Mouse (Mus musculus) liver, embryonic 15.5 days (tissue): ENCODE data around the gene Arnt. TPM values are rescaled to one million over a fixed set of nuclear protein-coding genes. Genes with fewer than 3 reads are reported as not detected.
"Not testable (repeated sequence)": the region's sequence is repeated elsewhere in the genome, so short reads cannot be mapped to it uniquely, and the experiment has no call there.

Source experiments
- ATAC-seq: fragments of 200-750 bp; cut with Nextera tagmentation; 2 replicates; pipeline ENCODE4 v1.8.0; 2017; ENCODE audit warnings: moderate number of reproducible peaks, mild to moderate bottlenecking, moderate library complexity; ENCODE audit not compliant: insufficient read depth
- H3K27ac ChIP-seq: fragments of 300-500 bp; sonication (generic); replicated peaks from 2 replicates; pipeline ENCODE4 v1.5.1; 2015; ENCODE audit warnings: mild to moderate bottlenecking, inconsistent platforms
- H3K27me3 ChIP-seq: fragments of 300-500 bp; sonication (generic); 2 replicates; pipeline ENCODE4 v1.6.1; 2015; ENCODE audit warnings: mild to moderate bottlenecking, inconsistent platforms
- H3K36me3 ChIP-seq: fragments of 300-500 bp; sonication (generic); replicated peaks from 2 replicates; pipeline ENCODE4 v1.6.1; 2015; ENCODE audit warnings: moderate library complexity, mild to moderate bottlenecking, inconsistent platforms
- H3K4me1 ChIP-seq: fragments of 300-500 bp; sonication (generic); replicated peaks from 2 replicates; pipeline ENCODE4 v1.6.1; 2015; ENCODE audit warnings: inconsistent platforms
- H3K4me2 ChIP-seq: fragments of 300-500 bp; sonication (generic); 2 replicates; pipeline ENCODE4 v1.6.1; 2015; ENCODE audit warnings: moderate library complexity, mild to moderate bottlenecking, inconsistent platforms
- H3K4me3 ChIP-seq: fragments of 300-500 bp; sonication (generic); replicated peaks from 2 replicates; pipeline ENCODE4 v1.5.1; 2015; ENCODE audit warnings: mild to moderate bottlenecking, inconsistent platforms
- H3K9ac ChIP-seq: fragments of 300-500 bp; sonication (generic); 2 replicates; pipeline ENCODE4 v1.6.1; 2015; ENCODE audit warnings: moderate library complexity, mild to moderate bottlenecking, inconsistent platforms
- H3K9me3 ChIP-seq: fragments of 300-500 bp; sonication (generic); replicated peaks from 2 replicates; pipeline ENCODE4 v1.6.1; 2016; ENCODE audit warnings: inconsistent platforms
- WGBS: fragments of 180-500 bp; shearing (Covaris S2); methylation state at CpG from one replicate; pipeline ENCODE4 v1.1.7; 2015; ENCODE audit warnings: mixed read lengths; ENCODE audit not compliant: insufficient replicate concordance; 5-methylcytosine and 5-hydroxymethylcytosine counted together
- polyA plus RNA-seq: library from polyadenylated mRNA; unstranded; fragments of >200 nt; fragmentation: Nextera tagmentation; extraction: Ambion mirVana; gene quantifications from 2 replicates; pipeline ENCODE4 v1.2.1, GENCODE M21; 2015

The Arnt gene
- polyA plus RNA-seq, 1 experiment from 2014 or later = 15.4 TPM

DNA sequence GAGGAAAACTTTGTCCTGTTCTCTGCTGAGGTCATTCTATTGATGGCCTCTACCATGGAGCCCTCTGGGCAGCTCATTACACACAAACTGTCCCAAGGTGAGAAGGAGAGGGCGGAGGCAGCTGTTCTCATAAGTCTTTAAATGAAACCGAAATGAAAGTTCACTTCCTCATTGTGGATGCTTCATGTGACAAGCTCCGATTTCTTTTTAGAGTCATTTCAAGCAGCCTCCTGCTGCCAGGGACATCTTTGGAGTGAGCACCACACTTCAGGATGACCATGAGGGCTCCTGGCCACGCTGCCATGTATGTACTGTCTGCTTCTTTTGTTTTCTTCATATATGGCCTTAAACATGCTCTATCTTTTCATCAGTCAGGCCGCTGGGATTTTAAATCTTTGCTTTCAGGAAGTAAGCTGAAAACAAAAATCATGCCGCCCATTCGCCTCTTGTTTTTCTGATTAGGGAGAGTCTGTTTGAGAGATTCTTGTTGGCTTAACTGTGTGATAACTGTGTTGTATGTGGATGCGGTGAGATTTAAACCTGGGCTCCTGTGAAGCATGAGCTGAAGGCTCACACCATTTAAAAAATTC is 92.5 kb downstream of the Arnt start, which contains the start of gene Ctss:
Gene Ctss (plus strand): TSS at position 165 of the 590 bp plus-strand sequence.
- Histone ChIP-seq H3K4me2 (peak within 1 kb of the TSS; percentile 29; the same call in 1 of the 2 replicates), H3K4me3 (no peak within 1 kb of the TSS), H3K36me3 (no peaks in the 10 kb centered on the region), H3K9me3 (no peaks in the 10 kb centered on the region), H3K9ac (no peak within 1 kb of the TSS), H3K27ac (peak within 1 kb of the TSS; percentile 7; the same call in 1 of the 2 replicates), H3K27me3 (peaks cover 4% of the 10 kb centered on the region; the same call in 1 of the 2 replicates), H3K4me1 (peaks cover 39% of the 10 kb centered on the region)
- WGBS = 61% methylated on average over 8 of the region's 8 CpGs
- ATAC-seq = no peak

- no peaks in the 10 kb centered on the region for H3K36me3 ChIP-seq
Observed at GRCm38 (mm10) chr3:95529814-95530213, 95.6 kb downstream of the Arnt start.

GRCm38 (mm10) chr3:95531025-95531424 is 96.8 kb downstream of the Arnt start:
- Histone ChIP-seq H3K9ac (no peak overlapping the region), H3K4me1 (peaks cover 16% of the 10 kb centered on the region), H3K36me3 (no peaks in the 10 kb centered on the region), H3K9me3 (no peaks in the 10 kb centered on the region), H3K4me3 (no peak overlapping the region), H3K27ac (no peak overlapping the region), H3K27me3 (peaks cover 4% of the 10 kb centered on the region; the same call in 1 of the 2 replicates), H3K4me2 (no peak overlapping the region)
- no peak for ATAC-seq
- WGBS = 68% methylated on average over 1 of the region's 1 CpGs

More at GRCm38 (mm10) chr3:95529814-95530213, 95.6 kb downstream of the Arnt start:
- Histone ChIP-seq H3K9me3 (no peaks in the 10 kb centered on the region), H3K27ac (no peak overlapping the region), H3K4me2 (no peak overlapping the region), H3K27me3 (peaks cover 4% of the 10 kb centered on the region; the same call in 1 of the 2 replicates), H3K4me3 (no peak overlapping the region), H3K9ac (no peak overlapping the region), H3K4me1 (peaks cover 22% of the 10 kb centered on the region)
- ATAC-seq = no peak
- WGBS = 60% methylated on average over 6 of the region's 6 CpGs

- Histone ChIP-seq H3K9ac (no peak overlapping the region), H3K4me3 (no peak overlapping the region), H3K27me3 (peaks cover 13% of the 10 kb centered on the region), H3K9me3 (no peaks in the 10 kb centered on the region), H3K36me3 (no peaks in the 10 kb centered on the region), H3K4me1 (peaks cover 9% of the 10 kb centered on the region), H3K4me2 (no peak overlapping the region), H3K27ac (no peak overlapping the region)
- no peak for ATAC-seq
- WGBS = 78% methylated on average over 5 of the region's 5 CpGs
Observed at GRCm38 (mm10) chr3:95533364-95533763, 99.2 kb downstream of the Arnt start.

GRCm38 (mm10) chr3:95534927-95535326 is 100.7 kb downstream of the Arnt start:
- WGBS = 77% methylated on average over 1 of the region's 1 CpGs
- no peak overlapping the region for H3K9ac ChIP-seq

GRCm38 (mm10) chr3:95538936-95539335 is 104.7 kb downstream of the Arnt start:
- no peak overlapping the region for H3K9ac ChIP-seq
- H3K4me3 ChIP-seq = no peak overlapping the region
- H3K27ac ChIP-seq = no peak overlapping the region
- H3K9me3 ChIP-seq = no peaks in the 10 kb centered on the region
- H3K36me3 ChIP-seq = no peaks in the 10 kb centered on the region
- no peak for ATAC-seq
- no peaks in the 10 kb centered on the region for H3K4me1 ChIP-seq
- peaks cover 28% of the 10 kb centered on the region for H3K27me3 ChIP-seq
- WGBS = 81% methylated on average over 10 of the region's 10 CpGs
- H3K4me2 ChIP-seq = no peak overlapping the region

More at GRCm38 (mm10) chr3:95534927-95535326, 100.7 kb downstream of the Arnt start:
- Histone ChIP-seq H3K9me3 (no peaks in the 10 kb centered on the region), H3K27me3 (peaks cover 24% of the 10 kb centered on the region), H3K4me2 (no peak overlapping the region), H3K4me3 (no peak overlapping the region), H3K27ac (no peak overlapping the region), H3K36me3 (no peaks in the 10 kb centered on the region), H3K4me1 (peaks cover 9% of the 10 kb centered on the region)
- no peak for ATAC-seq

DNA sequence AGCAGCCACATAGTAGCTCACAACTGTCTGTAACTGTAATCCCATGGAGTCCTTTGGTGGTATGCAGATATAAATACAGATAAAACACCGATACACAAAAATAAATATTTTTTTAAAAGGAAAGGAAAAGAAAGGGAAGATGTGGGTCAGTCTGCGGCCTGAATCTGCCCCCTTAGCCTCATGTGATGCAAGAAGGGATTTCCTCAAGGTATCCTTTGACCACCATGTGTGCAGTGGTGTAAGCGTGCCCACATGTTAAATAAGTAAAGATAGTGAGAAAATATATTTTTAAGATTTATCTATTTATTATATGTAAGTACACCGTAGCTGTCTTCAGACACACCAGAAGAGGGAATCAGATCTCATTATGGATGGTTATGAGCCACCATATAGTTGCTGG is 105.6 kb downstream of the Arnt start:
- 73% methylated on average over 4 of the region's 4 CpGs for WGBS
- H3K36me3 ChIP-seq = no peaks in the 10 kb centered on the region
- peaks cover 35% of the 10 kb centered on the region for H3K27me3 ChIP-seq
- no peaks in the 10 kb centered on the region for H3K9me3 ChIP-seq
- H3K27ac ChIP-seq = no peak overlapping the region
- no peaks in the 10 kb centered on the region for H3K4me1 ChIP-seq
- H3K4me2 ChIP-seq = no peak overlapping the region
- no peak overlapping the region for H3K4me3 ChIP-seq
- H3K9ac ChIP-seq = no peak overlapping the region
- ATAC-seq = no peak

GRCm38 (mm10) chr3:95541186-95541585 is 107.0 kb downstream of the Arnt start:
- not testable (repeated sequence) for H3K9ac ChIP-seq, H3K36me3 ChIP-seq, H3K4me3 ChIP-seq, H3K4me1 ChIP-seq, H3K27ac ChIP-seq, H3K9me3 ChIP-seq, H3K4me2 ChIP-seq, ATAC-seq
- peaks cover 42% of the 10 kb centered on the region for H3K27me3 ChIP-seq
- WGBS = 44% methylated on average over 2 of the region's 2 CpGs

DNA sequence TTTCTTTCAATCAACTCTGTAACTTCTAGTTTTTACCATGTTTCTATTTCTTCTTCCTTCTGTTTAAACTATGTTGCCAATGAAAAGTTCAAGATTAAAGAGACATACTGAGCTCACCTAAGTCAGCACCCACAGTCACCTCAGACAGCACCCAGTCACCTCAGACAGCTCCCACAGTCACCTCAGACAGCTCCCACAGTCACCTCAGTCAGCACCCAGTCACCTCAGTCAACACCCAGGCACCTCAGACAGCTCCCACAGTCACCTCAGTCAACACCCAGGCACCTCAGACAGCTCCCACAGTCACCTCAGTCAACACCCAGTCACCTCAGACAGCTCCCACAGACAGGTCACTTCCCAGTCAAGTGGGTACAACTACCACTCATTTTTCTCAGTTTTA is 108.0 kb downstream of the Arnt start:
- ATAC-seq = no peak
- no peak overlapping the region for H3K4me3 ChIP-seq
- H3K9me3 ChIP-seq = no peaks in the 10 kb centered on the region

GRCm38 (mm10) chr3:95542981-95543380 is 108.8 kb downstream of the Arnt start:
- 71% methylated on average over 7 of the region's 7 CpGs for WGBS
- no peak overlapping the region for H3K4me2 ChIP-seq

More for the DNA sequence above, 108.0 kb downstream of the Arnt start:
- no peaks in the 10 kb centered on the region for H3K36me3 ChIP-seq
- no peak overlapping the region for H3K4me2 ChIP-seq
- no peak overlapping the region for H3K27ac ChIP-seq
- H3K4me1 ChIP-seq = no peaks in the 10 kb centered on the region
- peaks cover 45% of the 10 kb centered on the region for H3K27me3 ChIP-seq
- no peak overlapping the region for H3K9ac ChIP-seq

More at GRCm38 (mm10) chr3:95542981-95543380, 108.8 kb downstream of the Arnt start:
- no peak overlapping the region for H3K4me3 ChIP-seq
- peaks cover 48% of the 10 kb centered on the region for H3K27me3 ChIP-seq
- no peaks in the 10 kb centered on the region for H3K4me1 ChIP-seq
- H3K9ac ChIP-seq = no peak overlapping the region
- H3K27ac ChIP-seq = no peak overlapping the region
- no peaks in the 10 kb centered on the region for H3K9me3 ChIP-seq
- no peak for ATAC-seq
- no peaks in the 10 kb centered on the region for H3K36me3 ChIP-seq
